Mouse (Mus musculus): Measurements from ENCODE around the gene Zc3h7b. TPM values are rescaled to one million over a fixed set of nuclear protein-coding genes. Genes with fewer than 3 reads are reported as not detected.

Zc3h7b gene
- polyA plus RNA-seq, 1 experiment from 2014 or later: 57.6 TPM

DNA sequence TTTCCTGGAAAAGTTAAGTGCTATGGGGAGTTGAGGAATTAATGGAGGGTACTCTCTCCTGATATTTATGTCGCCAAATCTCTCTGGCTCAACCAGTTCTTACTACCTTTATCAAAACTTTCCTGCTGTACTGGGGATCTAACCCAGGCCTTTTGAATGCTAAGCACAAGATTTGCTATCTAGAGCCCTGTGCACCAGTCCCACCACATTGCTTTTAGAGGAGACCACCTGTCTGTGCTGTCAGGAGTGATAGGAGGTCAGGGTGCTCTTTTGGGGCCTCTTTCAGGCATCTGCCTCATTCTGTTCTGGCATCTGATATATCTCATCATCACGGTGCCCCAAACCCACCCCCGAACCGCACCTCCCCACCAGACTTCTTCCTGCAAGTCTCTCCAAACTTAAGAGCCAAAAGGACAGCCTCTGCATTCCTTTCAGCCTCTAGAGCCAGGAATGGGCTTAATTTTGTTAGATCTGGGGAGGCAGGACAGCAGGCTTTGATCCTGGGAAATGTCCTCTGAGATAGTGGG is 58.6 kb downstream of the Zc3h7b start:
- H3K36me3 ChIP-seq (ENCODE audit: control insufficient read depth, insufficient read depth, low read length): no peaks in the 10 kb centered on the region
- H3K9ac ChIP-seq (ENCODE audit: low read length): no peak overlapping the region
- no peak overlapping the region for H3K4me3 ChIP-seq (ENCODE audit: low read depth, low read length)
- no peak overlapping the region for H3K27ac ChIP-seq (ENCODE audit: low read depth, low read length)
- H3K9me3 ChIP-seq (ENCODE audit: control insufficient read depth, low read length): no peaks in the 10 kb centered on the region
- H3K4me2 ChIP-seq (ENCODE audit: low read depth, low read length, severe bottlenecking): no peak overlapping the region
- H3K4me1 ChIP-seq (replicated peaks; ENCODE audit: control insufficient read depth, insufficient read depth, low read length): peaks cover 9% of the 10 kb centered on the region; the same call in 1 of the 2 replicates
- ATAC-seq (replicated peaks; ENCODE audit: low FRiP score): no peak
- WGBS: 62% methylated on average over 4 of the region's 4 CpGs
- no peaks in the 10 kb centered on the region for H3K27me3 ChIP-seq (ENCODE audit: control insufficient read depth, insufficient read depth, low read length)
- DNase-seq (ENCODE audit: low spot score): no peak

DNA sequence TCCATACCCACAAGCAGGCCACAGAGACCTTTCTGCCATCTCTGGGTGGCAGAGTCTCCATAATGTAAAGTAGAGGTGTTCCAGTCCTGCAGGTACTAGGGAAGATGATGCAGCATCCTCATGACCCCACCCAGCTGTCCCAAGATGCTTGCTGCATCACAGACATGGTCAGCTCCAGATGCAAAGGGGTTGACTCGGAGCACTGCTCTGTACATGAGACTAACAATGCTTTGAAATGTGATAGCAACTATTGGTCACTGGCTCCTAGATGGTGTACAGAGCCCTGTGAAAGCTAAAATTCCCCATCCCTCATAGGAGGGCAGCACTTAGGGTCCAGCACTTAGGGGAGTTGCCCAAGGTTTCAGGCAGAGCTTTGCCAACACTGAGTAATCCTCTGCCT is 59.3 kb downstream of the Zc3h7b start:
- no peaks in the 10 kb centered on the region for H3K9me3 ChIP-seq (ENCODE audit: control insufficient read depth, low read length)
- no peaks in the 10 kb centered on the region for H3K36me3 ChIP-seq (ENCODE audit: control insufficient read depth, insufficient read depth, low read length)
- H3K27me3 ChIP-seq (ENCODE audit: control insufficient read depth, insufficient read depth, low read length): no peaks in the 10 kb centered on the region
- ATAC-seq (replicated peaks; ENCODE audit: low FRiP score) (no peak), DNase-seq (ENCODE audit: low spot score) (no peak)
- no peak overlapping the region for H3K4me3 ChIP-seq (ENCODE audit: low read depth, low read length)
- no peak overlapping the region for H3K4me2 ChIP-seq (ENCODE audit: low read depth, low read length, severe bottlenecking)
- 68% methylated on average over 1 of the region's 1 CpGs for WGBS
- no peak overlapping the region for H3K9ac ChIP-seq (ENCODE audit: low read length)
- H3K27ac ChIP-seq (ENCODE audit: low read depth, low read length): no peak overlapping the region
- H3K4me1 ChIP-seq (replicated peaks; ENCODE audit: control insufficient read depth, insufficient read depth, low read length): peaks cover 9% of the 10 kb centered on the region; the same call in 1 of the 2 replicates

DNA sequence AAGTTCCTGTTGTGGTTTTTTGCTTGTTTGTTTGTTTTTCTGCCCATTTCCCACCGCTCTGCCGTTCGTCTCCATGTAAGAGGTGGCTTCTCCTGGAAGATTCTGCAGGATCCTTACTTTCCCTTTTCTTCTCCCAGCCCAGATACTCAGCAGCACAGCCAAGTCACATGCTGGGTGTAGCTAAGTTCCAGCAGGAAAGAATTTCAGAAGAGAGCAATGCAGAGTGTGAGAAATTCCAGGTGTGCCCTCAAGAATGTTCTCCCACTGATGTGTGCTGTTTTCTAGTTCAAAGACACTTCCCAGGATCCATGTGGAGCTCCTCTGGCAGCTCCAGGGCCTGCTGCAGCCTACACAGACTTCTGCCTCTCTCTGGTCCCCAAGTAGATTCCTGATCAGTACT is 60.0 kb downstream of the Zc3h7b start:
- no peaks in the 10 kb centered on the region for H3K9me3 ChIP-seq (ENCODE audit: control insufficient read depth, low read length)
- no peak for ATAC-seq (replicated peaks; ENCODE audit: low FRiP score)
- H3K4me2 ChIP-seq (ENCODE audit: low read depth, low read length, severe bottlenecking): no peak overlapping the region
- 89% methylated on average over 3 of the region's 3 CpGs for WGBS
- H3K4me1 ChIP-seq (replicated peaks; ENCODE audit: control insufficient read depth, insufficient read depth, low read length): peaks cover 9% of the 10 kb centered on the region; the same call in 1 of the 2 replicates
- DNase-seq (ENCODE audit: low spot score): no peak
- no peaks in the 10 kb centered on the region for H3K27me3 ChIP-seq (ENCODE audit: control insufficient read depth, insufficient read depth, low read length)
- H3K9ac ChIP-seq (ENCODE audit: low read length): no peak overlapping the region
- no peaks in the 10 kb centered on the region for H3K36me3 ChIP-seq (ENCODE audit: control insufficient read depth, insufficient read depth, low read length)
- H3K4me3 ChIP-seq (ENCODE audit: low read depth, low read length): no peak overlapping the region
- H3K27ac ChIP-seq (ENCODE audit: low read depth, low read length): no peak overlapping the region

DNA sequence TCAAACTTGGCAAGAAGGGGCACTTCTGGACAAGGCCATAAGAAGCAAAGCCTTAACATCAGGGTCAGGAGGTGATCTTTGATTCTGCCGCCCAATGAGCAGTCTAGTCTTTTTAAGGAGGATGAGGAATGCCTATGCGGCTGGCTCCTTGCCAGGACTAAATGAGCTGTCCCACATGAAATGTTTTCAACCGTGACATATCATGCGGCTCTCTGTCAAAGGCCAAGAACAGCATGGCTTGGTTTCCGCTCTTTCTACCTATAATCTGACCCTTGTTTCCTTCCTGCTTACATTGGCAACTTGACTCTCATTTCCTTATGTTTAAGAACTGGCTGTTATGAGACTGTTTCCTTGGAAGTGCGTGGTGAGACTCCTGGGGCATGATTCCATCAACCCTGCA is 60.8 kb downstream of the Zc3h7b start:
- Histone ChIP-seq H3K9ac (ENCODE audit: low read length) (no peak overlapping the region), H3K4me3 (ENCODE audit: low read depth, low read length) (no peak overlapping the region), H3K4me2 (ENCODE audit: low read depth, low read length, severe bottlenecking) (no peak overlapping the region), H3K27ac (ENCODE audit: low read depth, low read length) (no peak overlapping the region), H3K36me3 (ENCODE audit: control insufficient read depth, insufficient read depth, low read length) (no peaks in the 10 kb centered on the region), H3K9me3 (ENCODE audit: control insufficient read depth, low read length) (no peaks in the 10 kb centered on the region), H3K27me3 (ENCODE audit: control insufficient read depth, insufficient read depth, low read length) (no peaks in the 10 kb centered on the region), H3K4me1 (replicated peaks; ENCODE audit: control insufficient read depth, insufficient read depth, low read length) (peaks cover 12% of the 10 kb centered on the region; the same call in 1 of the 2 replicates)
- 61% methylated on average over 6 of the region's 6 CpGs for WGBS
- ATAC-seq (replicated peaks; ENCODE audit: low FRiP score) (no peak), DNase-seq (ENCODE audit: low spot score) (no peak)

DNA sequence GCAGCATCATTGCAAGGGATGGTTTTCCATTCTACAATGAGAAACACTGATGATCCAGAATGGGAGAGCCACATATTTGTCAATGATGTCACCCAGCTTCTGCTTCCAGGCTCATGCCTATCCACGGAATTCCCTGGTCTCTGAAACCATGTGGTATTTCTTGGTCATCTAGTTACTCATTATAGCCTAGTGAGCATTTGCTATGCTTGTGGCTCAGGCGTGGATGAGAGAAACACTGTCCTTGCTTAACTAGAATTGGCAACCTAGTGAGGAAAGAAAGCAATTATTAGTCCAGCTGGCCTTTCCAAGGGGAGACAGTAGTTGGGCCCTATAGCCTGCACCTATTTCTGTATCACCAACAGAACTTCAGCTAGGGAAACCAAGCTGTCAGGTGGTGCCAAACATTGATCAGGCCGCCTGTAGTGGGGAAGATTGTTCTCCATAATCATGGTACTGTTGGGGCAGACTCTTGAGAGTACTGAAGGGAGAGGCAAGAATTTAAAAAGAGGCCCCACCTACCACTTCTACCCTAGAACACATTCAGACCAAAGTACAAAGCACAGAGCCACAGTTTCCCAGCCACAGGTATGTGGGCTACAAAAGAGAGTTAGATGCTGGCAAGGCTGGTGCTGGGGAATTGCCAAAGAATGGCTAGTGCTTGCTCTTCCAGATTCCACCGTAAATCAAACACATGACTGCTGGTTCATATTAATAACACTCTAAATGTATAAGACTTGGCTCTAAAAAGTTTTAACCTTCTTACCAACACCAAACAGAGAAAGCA is 62.0 kb downstream of the Zc3h7b start:
- H3K4me3 ChIP-seq (ENCODE audit: low read depth, low read length): no peak overlapping the region
- H3K9ac ChIP-seq (ENCODE audit: low read length): no peak overlapping the region
- H3K4me2 ChIP-seq (ENCODE audit: low read depth, low read length, severe bottlenecking): no peak overlapping the region
- peaks cover 13% of the 10 kb centered on the region; the same call in 1 of the 2 replicates for H3K4me1 ChIP-seq (replicated peaks; ENCODE audit: control insufficient read depth, insufficient read depth, low read length)
- WGBS: 84% methylated on average over 4 of the region's 4 CpGs
- no peak for ATAC-seq (replicated peaks; ENCODE audit: low FRiP score)
- H3K9me3 ChIP-seq (ENCODE audit: control insufficient read depth, low read length): no peaks in the 10 kb centered on the region
- DNase-seq (ENCODE audit: low spot score): no peak
- no peaks in the 10 kb centered on the region for H3K36me3 ChIP-seq (ENCODE audit: control insufficient read depth, insufficient read depth, low read length)
- H3K27me3 ChIP-seq (ENCODE audit: control insufficient read depth, insufficient read depth, low read length): no peaks in the 10 kb centered on the region
- no peak overlapping the region for H3K27ac ChIP-seq (ENCODE audit: low read depth, low read length)

DNA sequence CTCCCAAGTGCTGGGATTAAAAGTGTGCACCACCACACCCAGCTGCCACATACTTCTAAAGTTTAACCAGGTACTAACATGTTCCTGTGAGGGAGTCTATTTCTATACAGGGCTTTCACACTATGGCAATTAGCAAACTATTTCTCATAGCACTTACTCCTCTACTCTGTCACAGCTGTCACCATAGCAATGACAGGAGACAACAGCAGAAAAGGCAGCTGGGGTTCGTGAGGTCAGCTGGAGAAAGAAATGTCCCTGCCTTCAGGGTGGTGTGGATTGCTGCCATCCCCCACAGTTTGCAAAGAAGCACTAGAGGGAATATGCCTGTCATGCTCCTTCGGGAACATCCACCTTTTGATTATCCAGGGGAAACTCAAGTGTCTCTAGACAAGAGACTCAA is 63.9 kb downstream of the Zc3h7b start:
- Histone ChIP-seq H3K9me3 (ENCODE audit: control insufficient read depth, low read length) (no peaks in the 10 kb centered on the region), H3K27ac (ENCODE audit: low read depth, low read length) (no peak overlapping the region), H3K27me3 (ENCODE audit: control insufficient read depth, insufficient read depth, low read length) (no peaks in the 10 kb centered on the region), H3K36me3 (ENCODE audit: control insufficient read depth, insufficient read depth, low read length) (no peaks in the 10 kb centered on the region), H3K4me2 (ENCODE audit: low read depth, low read length, severe bottlenecking) (no peak overlapping the region), H3K4me1 (replicated peaks; ENCODE audit: control insufficient read depth, insufficient read depth, low read length) (peaks cover 8% of the 10 kb centered on the region; the same call in 1 of the 2 replicates), H3K4me3 (ENCODE audit: low read depth, low read length) (no peak overlapping the region), H3K9ac (ENCODE audit: low read length) (no peak overlapping the region)
- DNase-seq (ENCODE audit: low spot score) (no peak), ATAC-seq (replicated peaks; ENCODE audit: low FRiP score) (no peak)
- 66% methylated on average over 2 of the region's 2 CpGs for WGBS

DNA sequence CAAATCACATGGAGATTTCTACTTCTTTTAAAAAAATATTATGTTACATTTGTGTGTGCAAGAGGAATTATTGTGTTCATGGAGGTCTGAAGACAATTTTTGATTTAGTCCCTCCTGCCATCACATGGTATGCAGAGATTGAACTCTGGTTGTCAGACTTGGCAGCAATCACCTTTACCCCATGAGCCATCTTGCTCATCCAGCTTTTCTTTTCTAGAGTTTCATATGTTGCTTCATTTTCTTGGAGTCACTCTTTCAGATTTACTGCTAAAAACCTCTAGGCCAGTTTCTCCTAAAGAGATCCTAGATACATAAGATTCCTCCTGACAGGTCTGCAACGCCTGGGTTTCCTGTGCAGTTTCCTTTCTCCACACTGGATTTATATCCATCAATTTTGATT is 64.7 kb downstream of the Zc3h7b start:
- Histone ChIP-seq H3K4me1 (replicated peaks; ENCODE audit: control insufficient read depth, insufficient read depth, low read length) (peaks cover 8% of the 10 kb centered on the region; the same call in 1 of the 2 replicates), H3K27ac (ENCODE audit: low read depth, low read length) (no peak overlapping the region), H3K9me3 (ENCODE audit: control insufficient read depth, low read length) (no peaks in the 10 kb centered on the region), H3K27me3 (ENCODE audit: control insufficient read depth, insufficient read depth, low read length) (no peaks in the 10 kb centered on the region), H3K4me3 (ENCODE audit: low read depth, low read length) (no peak overlapping the region), H3K4me2 (ENCODE audit: low read depth, low read length, severe bottlenecking) (peak overlapping the region; percentile 91; the same call in 1 of the 2 replicates), H3K9ac (ENCODE audit: low read length) (peak overlapping the region; percentile 6; the same call in 1 of the 2 replicates), H3K36me3 (ENCODE audit: control insufficient read depth, insufficient read depth, low read length) (no peaks in the 10 kb centered on the region)
- DNase-seq (ENCODE audit: low spot score): no peak
- 66% methylated on average over 1 of the region's 1 CpGs for WGBS
- ATAC-seq (replicated peaks; ENCODE audit: low FRiP score): no peak

DNA sequence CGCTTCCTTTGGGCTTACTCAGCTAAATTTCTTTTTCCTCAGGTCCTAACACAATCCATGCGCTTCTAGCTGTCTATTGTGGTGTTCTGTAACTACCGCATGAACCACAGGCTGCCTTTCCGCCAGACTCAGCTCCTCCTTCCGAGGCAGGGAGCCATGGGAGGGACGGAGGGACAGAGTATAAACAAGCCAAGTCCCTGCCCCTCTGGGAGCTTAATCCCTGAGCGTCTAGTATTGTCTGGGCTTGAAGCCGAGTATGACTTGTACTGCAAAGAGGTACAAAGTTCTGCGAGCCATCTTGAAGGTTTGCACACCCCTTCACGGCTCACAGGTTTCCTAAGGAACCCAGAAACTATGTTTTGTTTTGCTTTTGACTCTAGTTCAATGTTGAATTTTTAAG is 65.3 kb downstream of the Zc3h7b start:
- Histone ChIP-seq H3K4me3 (ENCODE audit: low read depth, low read length) (peak overlapping the region; percentile 71), H3K4me2 (ENCODE audit: low read depth, low read length, severe bottlenecking) (peak overlapping the region; percentile 91), H3K27ac (ENCODE audit: low read depth, low read length) (peak overlapping the region; percentile 43; the same call in 1 of the 2 replicates), H3K27me3 (ENCODE audit: control insufficient read depth, insufficient read depth, low read length) (no peaks in the 10 kb centered on the region), H3K9ac (ENCODE audit: low read length) (peak overlapping the region; percentile 6; the same call in 1 of the 2 replicates), H3K9me3 (ENCODE audit: control insufficient read depth, low read length) (no peaks in the 10 kb centered on the region), H3K36me3 (ENCODE audit: control insufficient read depth, insufficient read depth, low read length) (no peaks in the 10 kb centered on the region), H3K4me1 (replicated peaks; ENCODE audit: control insufficient read depth, insufficient read depth, low read length) (peaks cover 8% of the 10 kb centered on the region; the same call in 1 of the 2 replicates)
- WGBS: under 1% methylated on average over 10 of the region's 10 CpGs
- ATAC-seq (replicated peaks; ENCODE audit: low FRiP score) (no peak), DNase-seq (ENCODE audit: low spot score) (peak; percentile 70)
